Mouse (Mus musculus) limb, embryonic 13.5 days (tissue): ENCODE data around the gene Mlf2. TPM values are rescaled to one million over a fixed set of nuclear protein-coding genes. Genes with fewer than 3 reads are reported as not detected.

Experiments used
- ATAC-seq: fragments of 200-750 bp; cut with Nextera tagmentation; 2 replicates; pipeline ENCODE4 v1.8.0; 2017; ENCODE audit warnings: low read depth, moderate number of reproducible peaks, moderate TSS enrichment; ENCODE audit not compliant: low FRiP score
- H3K27ac ChIP-seq: fragments of 300-500 bp; sonication (generic); 2 replicates; pipeline ENCODE4 v1.5.1; 2015; ENCODE audit warnings: inconsistent platforms, mild to moderate bottlenecking, moderate library complexity
- H3K27me3 ChIP-seq: fragments of 300-500 bp; sonication (generic); 2 replicates; pipeline ENCODE4 v1.6.1; 2015; ENCODE audit warnings: mild to moderate bottlenecking, inconsistent platforms
- H3K36me3 ChIP-seq: fragments of 300-500 bp; sonication (generic); 2 replicates; pipeline ENCODE4 v1.6.1; 2015; ENCODE audit warnings: inconsistent platforms, mild to moderate bottlenecking, moderate library complexity
- H3K4me1 ChIP-seq: fragments of 300-500 bp; sonication (generic); 2 replicates; pipeline ENCODE4 v1.6.1; 2015; ENCODE audit warnings: inconsistent platforms
- H3K4me2 ChIP-seq: fragments of 300-500 bp; sonication (generic); replicated peaks from 2 replicates; pipeline ENCODE4 v1.6.1; 2015; ENCODE audit warnings: inconsistent platforms, mild to moderate bottlenecking, moderate library complexity
- H3K4me3 ChIP-seq: fragments of 300-500 bp; sonication (generic); 2 replicates; pipeline ENCODE4 v1.5.1; 2015; ENCODE audit warnings: moderate library complexity, mild to moderate bottlenecking, inconsistent platforms
- H3K9ac ChIP-seq: fragments of 300-500 bp; sonication (generic); 2 replicates; pipeline ENCODE4 v1.6.1; 2015; ENCODE audit warnings: mild to moderate bottlenecking, inconsistent platforms
- H3K9me3 ChIP-seq: fragments of 300-500 bp; sonication (generic); 2 replicates; pipeline ENCODE4 v1.6.1; 2016; ENCODE audit warnings: inconsistent platforms
- WGBS: fragments of 180-500 bp; shearing (Covaris S2); methylation state at CpG from one replicate; pipeline ENCODE4 v1.1.7; 2015; 5-methylcytosine and 5-hydroxymethylcytosine counted together
- polyA plus RNA-seq: library from polyadenylated mRNA; unstranded; fragments of >200 nt; fragmentation: Nextera tagmentation; extraction: Ambion mirVana; gene quantifications from 2 replicates; pipeline ENCODE4 v1.2.1, GENCODE M21; 2015

The Mlf2 gene
- polyA plus RNA-seq, 1 experiment from 2014 or later, result 355 TPM

- Histone ChIP-seq H3K9ac (no peak overlapping the region), H3K4me2 (peak overlapping the region; percentile 49), H3K4me1 (peaks cover 45% of the 10 kb centered on the region), H3K27ac (peak overlapping the region; percentile 83), H3K4me3 (peak overlapping the region; percentile 9), H3K27me3 (no peaks in the 10 kb centered on the region), H3K36me3 (no peaks in the 10 kb centered on the region), H3K9me3 (no peaks in the 10 kb centered on the region)
- WGBS, result 14% methylated on average over 12 of the region's 12 CpGs
- ATAC-seq, result no peak
Observed at GRCm38 (mm10) chr6:124925173-124925793, 5.9 kb upstream of the Mlf2 start.

GRCm38 (mm10) chr6:124925941-124926340 lies 5.2 kb upstream of the Mlf2 start:
- no peaks in the 10 kb centered on the region for H3K27me3 ChIP-seq
- H3K4me1 ChIP-seq, result peaks cover 42% of the 10 kb centered on the region
- H3K27ac ChIP-seq, result peak overlapping the region; percentile 83
- H3K4me3 ChIP-seq, result peak overlapping the region; percentile 9; the same call in 1 of the 2 replicates
- H3K4me2 ChIP-seq, result peak overlapping the region; percentile 49
- H3K9me3 ChIP-seq, result no peaks in the 10 kb centered on the region
- ATAC-seq, result no peak
- 45% methylated on average over 5 of the region's 5 CpGs for WGBS
- H3K9ac ChIP-seq, result no peak overlapping the region
- no peaks in the 10 kb centered on the region for H3K36me3 ChIP-seq

- no peaks in the 10 kb centered on the region for H3K9me3 ChIP-seq
- ATAC-seq, result no peak
- H3K4me1 ChIP-seq, result peaks cover 48% of the 10 kb centered on the region
- no peaks in the 10 kb centered on the region for H3K27me3 ChIP-seq
- H3K27ac ChIP-seq, result peak overlapping the region; percentile 97
- peak overlapping the region; percentile 94 for H3K4me3 ChIP-seq
- H3K9ac ChIP-seq, result peak overlapping the region; percentile 50
- H3K4me2 ChIP-seq, result peak overlapping the region; percentile 51
- WGBS, result 25% methylated on average over 1 of the region's 1 CpGs
- H3K36me3 ChIP-seq, result peaks cover 26% of the 10 kb centered on the region
Observed at GRCm38 (mm10) chr6:124930231-124930630, 955 bp upstream of the Mlf2 start.

- 1% methylated on average over 47 of the region's 48 CpGs for WGBS
- Histone ChIP-seq H3K27ac (peak overlapping the region; percentile 97), H3K9me3 (no peaks in the 10 kb centered on the region), H3K36me3 (peaks cover 41% of the 10 kb centered on the region), H3K4me3 (peak overlapping the region; percentile 94), H3K9ac (peak overlapping the region; percentile 98), H3K27me3 (no peaks in the 10 kb centered on the region), H3K4me1 (peaks cover 37% of the 10 kb centered on the region), H3K4me2 (peak overlapping the region; percentile 96)
- peak; percentile 6 for ATAC-seq
Observed at GRCm38 (mm10) chr6:124931525-124932313, 533 bp downstream of the Mlf2 start.

GRCm38 (mm10) chr6:124932314-124932695 lies 1.1 kb downstream of the Mlf2 start:
- 37% methylated on average over 12 of the region's 12 CpGs for WGBS
- H3K36me3 ChIP-seq, result peaks cover 47% of the 10 kb centered on the region
- ATAC-seq, result no peak
- H3K27ac ChIP-seq, result peak overlapping the region; percentile 97
- H3K9ac ChIP-seq, result peak overlapping the region; percentile 98
- no peaks in the 10 kb centered on the region for H3K27me3 ChIP-seq
- peak overlapping the region; percentile 96 for H3K4me2 ChIP-seq
- H3K9me3 ChIP-seq, result no peaks in the 10 kb centered on the region
- H3K4me3 ChIP-seq, result peak overlapping the region; percentile 94
- peaks cover 37% of the 10 kb centered on the region for H3K4me1 ChIP-seq

GRCm38 (mm10) chr6:124933127-124933526 lies 1.9 kb downstream of the Mlf2 start:
- ATAC-seq, result no peak
- peaks cover 37% of the 10 kb centered on the region for H3K4me1 ChIP-seq
- no peaks in the 10 kb centered on the region for H3K27me3 ChIP-seq
- 96% methylated on average over 3 of the region's 3 CpGs for WGBS
- peaks cover 55% of the 10 kb centered on the region for H3K36me3 ChIP-seq
- H3K4me2 ChIP-seq, result peak overlapping the region; percentile 96
- H3K4me3 ChIP-seq, result peak overlapping the region; percentile 94; the same call in 1 of the 2 replicates
- no peak overlapping the region for H3K9ac ChIP-seq
- no peaks in the 10 kb centered on the region for H3K9me3 ChIP-seq
- no peak overlapping the region for H3K27ac ChIP-seq

GRCm38 (mm10) chr6:124934670-124935069 lies 3.5 kb downstream of the Mlf2 start:
- H3K4me3 ChIP-seq, result no peak overlapping the region
- 90% methylated on average over 7 of the region's 7 CpGs for WGBS
- no peak overlapping the region for H3K27ac ChIP-seq
- no peaks in the 10 kb centered on the region for H3K9me3 ChIP-seq
- H3K9ac ChIP-seq, result no peak overlapping the region
- peaks cover 32% of the 10 kb centered on the region for H3K4me1 ChIP-seq
- H3K36me3 ChIP-seq, result peaks cover 69% of the 10 kb centered on the region
- H3K4me2 ChIP-seq, result no peak overlapping the region
- no peak for ATAC-seq
- H3K27me3 ChIP-seq, result no peaks in the 10 kb centered on the region

GRCm38 (mm10) chr6:124936681-124937080 lies 5.5 kb downstream of the Mlf2 start:
- Histone ChIP-seq H3K4me3 (no peak overlapping the region), H3K27me3 (no peaks in the 10 kb centered on the region), H3K9ac (no peak overlapping the region), H3K27ac (no peak overlapping the region), H3K9me3 (no peaks in the 10 kb centered on the region), H3K36me3 (peaks cover 69% of the 10 kb centered on the region), H3K4me2 (no peak overlapping the region), H3K4me1 (peaks cover 22% of the 10 kb centered on the region)
- ATAC-seq, result no peak
- 84% methylated on average over 1 of the region's 1 CpGs for WGBS

- ATAC-seq, result no peak
- no peak overlapping the region for H3K9ac ChIP-seq
- no peak overlapping the region for H3K4me3 ChIP-seq
- H3K4me2 ChIP-seq, result no peak overlapping the region
- H3K27me3 ChIP-seq, result no peaks in the 10 kb centered on the region
- peaks cover 68% of the 10 kb centered on the region for H3K36me3 ChIP-seq
- no peaks in the 10 kb centered on the region for H3K9me3 ChIP-seq
- no peak overlapping the region for H3K27ac ChIP-seq
- 80% methylated on average over 2 of the region's 2 CpGs for WGBS
- H3K4me1 ChIP-seq, result peaks cover 17% of the 10 kb centered on the region
Observed at GRCm38 (mm10) chr6:124937493-124937892, 6.3 kb downstream of the Mlf2 start.

- Histone ChIP-seq H3K9ac (no peak overlapping the region), H3K4me3 (no peak overlapping the region), H3K9me3 (no peaks in the 10 kb centered on the region), H3K4me1 (peaks cover 8% of the 10 kb centered on the region), H3K4me2 (no peak overlapping the region), H3K27me3 (no peaks in the 10 kb centered on the region), H3K36me3 (peaks cover 60% of the 10 kb centered on the region), H3K27ac (no peak overlapping the region)
- WGBS, result 94% methylated on average over 7 of the region's 7 CpGs
- no peak for ATAC-seq
Observed at GRCm38 (mm10) chr6:124938554-124938953, 7.4 kb downstream of the Mlf2 start.

GRCm38 (mm10) chr6:124941679-124942078 lies 10.5 kb downstream of the Mlf2 start:
- H3K4me1 ChIP-seq, result no peaks in the 10 kb centered on the region
- H3K9me3 ChIP-seq, result no peaks in the 10 kb centered on the region
- no peak overlapping the region for H3K4me2 ChIP-seq
- H3K9ac ChIP-seq, result no peak overlapping the region
- H3K27me3 ChIP-seq, result no peaks in the 10 kb centered on the region
- H3K4me3 ChIP-seq, result no peak overlapping the region
- no peak for ATAC-seq
- H3K27ac ChIP-seq, result no peak overlapping the region
- 95% methylated on average over 1 of the region's 1 CpGs for WGBS
- H3K36me3 ChIP-seq, result peaks cover 28% of the 10 kb centered on the region

- H3K36me3 ChIP-seq, result peaks cover 10% of the 10 kb centered on the region
- no peaks in the 10 kb centered on the region for H3K9me3 ChIP-seq
- no peaks in the 10 kb centered on the region for H3K27me3 ChIP-seq
- 83% methylated on average over 3 of the region's 3 CpGs for WGBS
- no peak overlapping the region for H3K9ac ChIP-seq
- no peak overlapping the region for H3K27ac ChIP-seq
- H3K4me3 ChIP-seq, result no peak overlapping the region
- ATAC-seq, result no peak
- H3K4me2 ChIP-seq, result no peak overlapping the region
- no peaks in the 10 kb centered on the region for H3K4me1 ChIP-seq
Observed at GRCm38 (mm10) chr6:124943526-124943925, 12.3 kb downstream of the Mlf2 start.
